Mouse (Mus musculus): ENCODE data around the gene Plpp2. TPM values are rescaled to one million over a fixed set of nuclear protein-coding genes. Genes with fewer than 3 reads are reported as not detected.
A peak's percentile ranks its signal among the peaks of the same experiment; 100 is the strongest.

Plpp2 gene
- polyA plus RNA-seq, 1 experiment, result 451 TPM

DNA sequence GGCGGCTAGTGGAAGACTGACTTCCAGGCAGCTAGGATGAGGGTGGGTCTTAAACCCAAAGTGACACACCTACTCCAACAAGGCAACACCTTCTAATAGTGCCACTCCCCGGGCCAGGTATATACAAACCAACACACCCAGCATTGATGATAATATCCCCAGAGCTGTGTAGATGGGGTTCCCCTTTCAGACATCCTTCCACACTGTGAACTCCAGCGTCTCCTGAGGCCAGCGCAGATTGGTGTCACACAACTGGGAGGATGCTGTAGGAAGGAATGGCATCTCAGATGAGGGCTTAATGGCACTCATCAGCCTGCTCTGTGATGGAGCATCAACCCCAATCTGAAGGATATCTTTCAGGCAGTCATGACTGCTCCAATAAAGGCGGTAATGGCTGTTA, 23.9 kb upstream of the Plpp2 start:
- Histone ChIP-seq H3K27me3 (ENCODE audit: control insufficient read depth, insufficient read depth, low read length) (no peaks in the 10 kb centered on the region), H3K4me3 (ENCODE audit: low read depth, low read length) (no peak overlapping the region), H3K4me1 (ENCODE audit: control insufficient read depth, insufficient read depth, insufficient read length, low read length) (peaks cover 16% of the 10 kb centered on the region), H3K36me3 (ENCODE audit: control insufficient read depth, insufficient read depth, low read length) (no peaks in the 10 kb centered on the region), H3K27ac (ENCODE audit: insufficient read depth, low read depth, low read length) (no peak overlapping the region)
- 85% methylated on average over 5 of the region's 5 CpGs for WGBS
- no peak for TF ChIP-seq CTCF (IDR thresholded peaks at IDR 0.05; ENCODE audit: extremely low read depth, insufficient read length, insufficient replicate concordance, low read depth, low read length)
- TF ChIP-seq POLR2A (IDR thresholded peaks at IDR 0.05; ENCODE audit: low read depth, low read length), result no peak

GRCm38 (mm10) chr10:79556951-79557350, 23.4 kb upstream of the Plpp2 start:
- no peak overlapping the region for H3K27ac ChIP-seq (ENCODE audit: insufficient read depth, low read depth, low read length)

DNA sequence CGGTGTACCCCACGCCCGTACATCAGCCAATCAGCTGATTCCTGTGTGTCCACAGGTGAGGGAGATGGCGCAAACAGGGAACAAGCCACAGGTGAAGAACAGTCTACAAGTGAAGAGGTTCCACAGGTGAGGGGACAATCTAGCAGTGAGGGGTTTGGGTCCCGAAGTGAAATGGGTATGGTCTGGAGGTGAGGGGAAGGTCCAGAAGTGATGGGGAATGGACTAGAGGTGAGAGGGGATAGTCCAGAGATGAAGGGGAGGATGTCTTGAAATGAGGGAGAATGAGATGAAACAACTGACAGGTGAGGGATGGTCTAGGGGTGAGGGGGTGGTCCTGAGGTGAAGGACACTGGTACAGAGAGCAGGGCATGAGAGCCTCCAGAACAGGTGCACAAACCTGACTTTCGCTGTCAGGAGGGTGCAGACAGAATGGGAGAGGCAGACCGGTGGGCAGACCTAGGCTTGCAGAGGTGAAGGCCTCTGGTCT, 21.7 kb upstream of the Plpp2 start:
- H3K36me3 ChIP-seq (ENCODE audit: control insufficient read depth, insufficient read depth, low read length), result no peaks in the 10 kb centered on the region
- H3K4me3 ChIP-seq (ENCODE audit: low read depth, low read length), result peak overlapping the region; percentile 93
- 25% methylated on average over 7 of the region's 7 CpGs for WGBS
- H3K27ac ChIP-seq (ENCODE audit: insufficient read depth, low read depth, low read length), result no peak overlapping the region
- TF ChIP-seq CTCF (IDR thresholded peaks at IDR 0.05; ENCODE audit: extremely low read depth, insufficient read length, insufficient replicate concordance, low read depth, low read length), result no peak
- TF ChIP-seq POLR2A (IDR thresholded peaks at IDR 0.05; ENCODE audit: low read depth, low read length), result no peak
- H3K27me3 ChIP-seq (ENCODE audit: control insufficient read depth, insufficient read depth, low read length), result no peaks in the 10 kb centered on the region
- H3K4me1 ChIP-seq (ENCODE audit: control insufficient read depth, insufficient read depth, insufficient read length, low read length), result peaks cover 16% of the 10 kb centered on the region

More at GRCm38 (mm10) chr10:79556951-79557350, 23.4 kb upstream of the Plpp2 start:
- Histone ChIP-seq H3K27me3 (ENCODE audit: control insufficient read depth, insufficient read depth, low read length) (no peaks in the 10 kb centered on the region), H3K36me3 (ENCODE audit: control insufficient read depth, insufficient read depth, low read length) (no peaks in the 10 kb centered on the region), H3K4me3 (ENCODE audit: low read depth, low read length) (no peak overlapping the region), H3K4me1 (ENCODE audit: control insufficient read depth, insufficient read depth, insufficient read length, low read length) (peaks cover 16% of the 10 kb centered on the region)
- WGBS, result 91% methylated on average over 5 of the region's 5 CpGs
- TF ChIP-seq CTCF (IDR thresholded peaks at IDR 0.05; ENCODE audit: extremely low read depth, insufficient read length, insufficient replicate concordance, low read depth, low read length) (no peak), POLR2A (IDR thresholded peaks at IDR 0.05; ENCODE audit: low read depth, low read length) (no peak)

DNA sequence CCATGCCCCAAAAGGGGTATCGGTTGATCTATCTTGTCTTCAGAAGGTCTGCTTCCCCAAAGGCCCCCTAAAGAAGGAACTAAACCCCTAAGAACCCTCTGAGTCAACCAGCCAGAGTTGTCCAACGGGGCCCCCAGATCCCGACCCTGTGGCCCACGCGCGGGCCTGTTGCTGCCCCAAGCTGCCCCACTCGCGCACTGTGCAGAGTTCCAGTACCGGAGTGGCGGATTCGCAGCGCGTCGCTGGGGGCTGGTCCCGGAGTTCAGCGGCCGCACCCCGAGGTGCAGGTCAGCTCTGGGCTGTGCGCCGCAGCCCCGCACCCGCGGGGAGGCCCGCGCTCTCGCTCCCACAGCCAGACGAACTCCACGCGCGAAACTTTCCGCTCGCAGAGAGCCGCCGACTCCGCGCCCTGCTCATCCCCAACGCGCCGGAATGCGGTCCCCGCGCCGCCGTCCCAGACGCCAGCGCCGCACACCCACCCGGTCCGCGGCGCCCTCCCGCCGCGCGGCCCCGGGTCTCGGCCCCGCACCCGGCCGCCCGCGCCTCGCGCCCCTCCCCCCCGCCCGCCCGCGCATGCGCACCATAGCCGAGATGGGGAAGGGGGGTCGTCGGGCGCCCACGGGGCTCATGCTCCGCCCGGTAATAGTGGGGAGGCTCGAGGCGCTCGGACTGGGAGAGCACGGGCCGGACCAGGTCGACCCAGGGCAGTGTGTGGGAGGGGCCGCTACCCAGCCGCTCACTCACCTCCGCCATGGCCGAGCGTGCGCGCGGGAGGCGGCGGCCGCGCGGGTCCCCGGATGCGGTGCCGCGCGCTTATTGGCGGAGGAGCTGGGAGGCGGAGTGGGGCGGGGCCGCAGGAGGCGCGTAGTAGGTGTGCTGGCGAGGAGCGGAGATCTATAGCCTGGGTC, 21.0 kb upstream of the Plpp2 start, which contains the start of gene Mier2:
TSS of gene Mier2 (minus strand) at position 870 of the 908 bp plus-strand sequence.
- peaks cover 16% of the 10 kb centered on the region for H3K4me1 ChIP-seq (ENCODE audit: control insufficient read depth, insufficient read depth, insufficient read length, low read length)
- peak within 1 kb of the TSS; percentile 93 for H3K4me3 ChIP-seq (ENCODE audit: low read depth, low read length)
- H3K27me3 ChIP-seq (ENCODE audit: control insufficient read depth, insufficient read depth, low read length), result no peaks in the 10 kb centered on the region
- no peak for TF ChIP-seq POLR2A (IDR thresholded peaks at IDR 0.05; ENCODE audit: low read depth, low read length)
- no peak for TF ChIP-seq CTCF (IDR thresholded peaks at IDR 0.05; ENCODE audit: extremely low read depth, insufficient read length, insufficient replicate concordance, low read depth, low read length)
- H3K27ac ChIP-seq (ENCODE audit: insufficient read depth, low read depth, low read length), result no peak within 1 kb of the TSS
- 0 out of 2 replicates have a peak, but pooled peaks cover 2% of the 10 kb centered on the region for H3K36me3 ChIP-seq (ENCODE audit: control insufficient read depth, insufficient read depth, low read length)
- under 1% methylated on average over 103 of the region's 108 CpGs for WGBS

GRCm38 (mm10) chr10:79553691-79554090, 20.1 kb upstream of the Plpp2 start:
- H3K27ac ChIP-seq (ENCODE audit: insufficient read depth, low read depth, low read length), result no peak overlapping the region
- H3K27me3 ChIP-seq (ENCODE audit: control insufficient read depth, insufficient read depth, low read length), result no peaks in the 10 kb centered on the region
- H3K4me1 ChIP-seq (ENCODE audit: control insufficient read depth, insufficient read depth, insufficient read length, low read length), result peaks cover 16% of the 10 kb centered on the region
- peaks cover 9% of the 10 kb centered on the region for H3K36me3 ChIP-seq (ENCODE audit: control insufficient read depth, insufficient read depth, low read length)
- H3K4me3 ChIP-seq (ENCODE audit: low read depth, low read length), result peak overlapping the region; percentile 93
- 21% methylated on average over 10 of the region's 10 CpGs for WGBS
- no peak for TF ChIP-seq POLR2A (IDR thresholded peaks at IDR 0.05; ENCODE audit: low read depth, low read length)
- TF ChIP-seq CTCF (IDR thresholded peaks at IDR 0.05; ENCODE audit: extremely low read depth, insufficient read length, insufficient replicate concordance, low read depth, low read length), result no peak

GRCm38 (mm10) chr10:79553176-79553575, 19.6 kb upstream of the Plpp2 start:
- Histone ChIP-seq H3K4me1 (ENCODE audit: control insufficient read depth, insufficient read depth, insufficient read length, low read length) (peaks cover 16% of the 10 kb centered on the region), H3K27me3 (ENCODE audit: control insufficient read depth, insufficient read depth, low read length) (no peaks in the 10 kb centered on the region), H3K36me3 (ENCODE audit: control insufficient read depth, insufficient read depth, low read length) (peaks cover 14% of the 10 kb centered on the region), H3K4me3 (ENCODE audit: low read depth, low read length) (no peak overlapping the region), H3K27ac (ENCODE audit: insufficient read depth, low read depth, low read length) (no peak overlapping the region)
- no peak for TF ChIP-seq POLR2A (IDR thresholded peaks at IDR 0.05; ENCODE audit: low read depth, low read length)
- TF ChIP-seq CTCF (IDR thresholded peaks at IDR 0.05; ENCODE audit: extremely low read depth, insufficient read length, insufficient replicate concordance, low read depth, low read length), result no peak
- 81% methylated on average over 6 of the region's 6 CpGs for WGBS

DNA sequence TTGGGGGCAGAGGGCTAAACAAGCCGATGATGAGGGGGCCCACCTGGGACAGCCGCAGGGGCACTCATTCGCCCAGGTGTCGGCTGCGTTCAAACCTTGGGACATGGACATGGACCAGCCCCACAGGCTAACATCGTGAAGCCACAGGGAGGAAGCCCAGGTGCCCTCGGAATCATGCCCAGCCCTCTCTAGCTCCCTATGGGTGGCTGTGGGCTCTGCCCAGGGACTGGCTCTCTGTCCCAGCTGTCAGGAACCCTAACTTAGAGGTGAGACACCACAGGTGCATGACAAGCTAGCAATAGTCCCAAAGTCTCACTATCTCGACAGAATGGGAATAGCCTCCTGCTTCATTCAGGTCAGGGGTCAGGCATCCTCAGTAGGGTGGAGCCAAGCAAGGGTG, 18.9 kb upstream of the Plpp2 start:
- H3K4me1 ChIP-seq (ENCODE audit: control insufficient read depth, insufficient read depth, insufficient read length, low read length), result peaks cover 16% of the 10 kb centered on the region
- no peak overlapping the region for H3K27ac ChIP-seq (ENCODE audit: insufficient read depth, low read depth, low read length)
- no peaks in the 10 kb centered on the region for H3K27me3 ChIP-seq (ENCODE audit: control insufficient read depth, insufficient read depth, low read length)
- TF ChIP-seq CTCF (IDR thresholded peaks at IDR 0.05; ENCODE audit: extremely low read depth, insufficient read length, insufficient replicate concordance, low read depth, low read length) (no peak), POLR2A (IDR thresholded peaks at IDR 0.05; ENCODE audit: low read depth, low read length) (no peak)
- H3K4me3 ChIP-seq (ENCODE audit: low read depth, low read length), result no peak overlapping the region
- 80% methylated on average over 8 of the region's 8 CpGs for WGBS
- H3K36me3 ChIP-seq (ENCODE audit: control insufficient read depth, insufficient read depth, low read length), result peaks cover 20% of the 10 kb centered on the region

All from small intestine, adult 2 months (tissue).